Mouse (Mus musculus) large intestine, adult 2 months (tissue): ENCODE measurements at regions not wholly inside any gene's neighbourhood (a gene's known extent, or its start where the extent isn't known, plus 50 kb on each side); places are given as distances from the start of the nearest gene placed in this dataset.

Experiments used
- DNase-seq: peaks from one replicate; pipeline ENCODE4 v3.0.0-alpha.2; 2012; ENCODE audit warnings: low read depth, low spot score
- WGBS: fragments of 180-500 bp; shearing (Covaris S2); methylation state at CpG from one replicate; pipeline ENCODE4 v1.1.7; 2018; 5-methylcytosine and 5-hydroxymethylcytosine counted together

GRCm38 (mm10) chr2:160075694-160076093, 258.3 kb downstream of the Gm826 start:
- WGBS = 40% methylated on average over 3 of the region's 3 CpGs
- DNase-seq = no peak

GRCm38 (mm10) chr2:160070441-160070840, 263.5 kb downstream of the Gm826 start:
- no peak for DNase-seq
- WGBS = 58% methylated on average over 2 of the region's 2 CpGs

GRCm38 (mm10) chr2:160068772-160069171, 265.2 kb downstream of the Gm826 start:
- DNase-seq = no peak
- WGBS = 71% methylated on average over 4 of the region's 4 CpGs

- WGBS = 71% methylated on average over 9 of the region's 9 CpGs
- DNase-seq = no peak
Measured at GRCm38 (mm10) chr2:160067904-160068303, 266.1 kb downstream of the Gm826 start.

GRCm38 (mm10) chr2:160066491-160067303, 267.3 kb downstream of the Gm826 start:
- 34% methylated on average over 6 of the region's 6 CpGs for WGBS
- DNase-seq = no peak

- no peak for DNase-seq
- 54% methylated on average over 4 of the region's 4 CpGs for WGBS
Measured at GRCm38 (mm10) chr2:160062148-160062937, 271.6 kb downstream of the Gm826 start.

- DNase-seq = no peak
- WGBS = 64% methylated on average over 5 of the region's 5 CpGs
Measured at GRCm38 (mm10) chr2:160060091-160060490, 273.9 kb downstream of the Gm826 start.

GRCm38 (mm10) chr2:160057211-160057610, 276.8 kb downstream of the Gm826 start:
- 66% methylated on average over 6 of the region's 6 CpGs for WGBS
- DNase-seq = no peak

GRCm38 (mm10) chr2:160054411-160054810, 279.6 kb downstream of the Gm826 start:
- no peak for DNase-seq
- WGBS = 92% methylated on average over 14 of the region's 14 CpGs

- no peak for DNase-seq
- WGBS = 88% methylated on average over 9 of the region's 9 CpGs
Measured at GRCm38 (mm10) chr2:160048286-160048685, 285.7 kb downstream of the Gm826 start.

GRCm38 (mm10) chr2:160046881-160047543, 286.9 kb downstream of the Gm826 start:
- WGBS = 25% methylated on average over 7 of the region's 7 CpGs
- DNase-seq = no peak

- no peak for DNase-seq
- WGBS = 72% methylated on average over 4 of the region's 4 CpGs
Measured at GRCm38 (mm10) chr2:160044591-160044990, 289.4 kb downstream of the Gm826 start.

GRCm38 (mm10) chr2:160044184-160044583, 289.8 kb downstream of the Gm826 start:
- no peak for DNase-seq
- 77% methylated on average over 2 of the region's 2 CpGs for WGBS

GRCm38 (mm10) chr2:160029432-160029831, 304.5 kb downstream of the Gm826 start:
- WGBS = 59% methylated on average over 1 of the region's 1 CpGs
- DNase-seq = no peak

- WGBS = 74% methylated on average over 2 of the region's 2 CpGs
- DNase-seq = no peak
Measured at GRCm38 (mm10) chr2:160028459-160028858, 305.5 kb downstream of the Gm826 start.

GRCm38 (mm10) chr2:160025911-160026310, 308.1 kb downstream of the Gm826 start:
- 61% methylated on average over 3 of the region's 3 CpGs for WGBS
- no peak for DNase-seq

GRCm38 (mm10) chr2:160021541-160021940, 312.4 kb downstream of the Gm826 start:
- WGBS = 75% methylated on average over 4 of the region's 4 CpGs
- no peak for DNase-seq

GRCm38 (mm10) chr2:160020876-160021275, 313.1 kb downstream of the Gm826 start:
- no peak for DNase-seq
- 85% methylated on average over 2 of the region's 2 CpGs for WGBS

- WGBS = 49% methylated on average over 5 of the region's 5 CpGs
- DNase-seq = no peak
Measured at GRCm38 (mm10) chr2:160017020-160017812, 316.7 kb downstream of the Gm826 start.

- 82% methylated on average over 6 of the region's 6 CpGs for WGBS
- no peak for DNase-seq
Measured at GRCm38 (mm10) chr2:160011421-160011820, 322.5 kb downstream of the Gm826 start.
